ENCODE assay signal across 9 mouse cellular contexts in genomic region chr11:121519131-121519530, GRCm38 (mm10). TPM values are rescaled to one million over a fixed set of nuclear protein-coding genes. Genes with fewer than 3 reads are reported as not detected.
A peak's percentile ranks its signal among the peaks of the same experiment; 100 is the strongest.
DNase-seq lines count a peak whose midpoint lies in the region; ATAC-seq lines count a peak whose summit lies in the region.
"Had no signal": no experiment of that assay in that cellular context is flagged by ENCODE, and none has a peak within 500 bp of the region (broad histone marks: within the 10 kb centered on the region; RNA-seq: fewer than 3 reads in every experiment).

TSS of gene Zfp750 (minus strand) at chr11:121519333.

- DNase-seq in heart, adult 11 months = no peak
- peak; percentile 75 for DNase-seq in R1 (ENCODE audit: low read depth, low spot score)
- peak; percentile 35 for DNase-seq in kidney, adult 11 months
- DNase-seq in spleen, postnatal 10 days (ENCODE audit: low spot score in 2 of 2) = no peak
- DNase-seq in layer of hippocampus, adult 18-20 months (ENCODE audit: low spot score in 2 of 2) = no peak

- no peak within 1 kb of the TSS for H3K4me3 ChIP-seq in heart, embryonic 15.5 days
- no peak within 1 kb of the TSS for H3K4me3 ChIP-seq in lung, embryonic 16.5 days (ENCODE audit: low read length)
- H3K4me3 ChIP-seq: forebrain, embryonic 15.5 days had no signal

- H3K4me1 ChIP-seq in heart, embryonic 15.5 days (replicated peaks) = peaks cover 12% of the 10 kb centered on the region; the same call in 1 of the 2 replicates
- no peaks in the 10 kb centered on the region for H3K4me1 ChIP-seq in lung, embryonic 16.5 days (replicated peaks; ENCODE audit: control insufficient read depth, insufficient read depth, low read length)
- H3K4me1 ChIP-seq: forebrain, embryonic 15.5 days had no signal

- no peak for ATAC-seq in heart, embryonic 15.5 days (replicated peaks; ENCODE audit: insufficient number of reproducible peaks, insufficient read depth, low FRiP score, low read depth)
- ATAC-seq in lung, embryonic 16.5 days (ENCODE audit: low read depth) = peak; percentile 4; the same call in 1 of the 2 replicates
- no peak for ATAC-seq in megakaryocyte, adult 5-6 weeks (ENCODE audit: poor library complexity, severe bottlenecking)
- ATAC-seq: forebrain, embryonic 15.5 days had no signal

- peak within 1 kb of the TSS; percentile 22; the same call in 1 of the 2 replicates for H3K4me2 ChIP-seq in heart, embryonic 15.5 days
- no peak within 1 kb of the TSS for H3K4me2 ChIP-seq in lung, embryonic 16.5 days (ENCODE audit: low read depth, low read length)
- H3K4me2 ChIP-seq: forebrain, embryonic 15.5 days had no signal

- no peak within 1 kb of the TSS for H3K9ac ChIP-seq in heart, embryonic 15.5 days
- no peak within 1 kb of the TSS for H3K9ac ChIP-seq in lung, embryonic 16.5 days (ENCODE audit: low read length)
- H3K9ac ChIP-seq: forebrain, embryonic 15.5 days had no signal

- no peaks in the 10 kb centered on the region for H3K36me3 ChIP-seq in heart, embryonic 15.5 days
- H3K36me3 ChIP-seq in lung, embryonic 16.5 days (ENCODE audit: control insufficient read depth, insufficient read depth, low read length) = no peaks in the 10 kb centered on the region
- H3K36me3 ChIP-seq: forebrain, embryonic 15.5 days had no signal

- H3K9me3 ChIP-seq in heart, embryonic 15.5 days (replicated peaks) = no peaks in the 10 kb centered on the region
- no peaks in the 10 kb centered on the region for H3K9me3 ChIP-seq in lung, embryonic 16.5 days (ENCODE audit: control insufficient read depth, low read length)
- H3K9me3 ChIP-seq: forebrain, embryonic 15.5 days had no signal

- 40% methylated on average over 10 of the region's 10 CpGs for WGBS in heart, embryonic 15.5 days
- 32% methylated on average over 10 of the region's 10 CpGs for WGBS in lung, embryonic 16.5 days

- no peak within 1 kb of the TSS for H3K27ac ChIP-seq in heart, embryonic 15.5 days
- no peak within 1 kb of the TSS for H3K27ac ChIP-seq in lung, embryonic 16.5 days (ENCODE audit: low read length)
- H3K27ac ChIP-seq: forebrain, embryonic 15.5 days had no signal

- no peaks in the 10 kb centered on the region for H3K27me3 ChIP-seq in heart, embryonic 15.5 days
- H3K27me3 ChIP-seq in lung, embryonic 16.5 days (ENCODE audit: control insufficient read depth, insufficient read depth, low read depth, low read length) = no peaks in the 10 kb centered on the region
- H3K27me3 ChIP-seq: forebrain, embryonic 15.5 days had no signal

RNA-seq across cellular contexts. Expression of gene Zfp750, which starts in this region (rescaled TPM):
- polyA plus RNA-seq in heart, embryonic 15.5 days (2015; fragmentation: Nextera tagmentation; extraction: Ambion mirVana) = 0.15 and 0.60 TPM in 2 replicates
- polyA plus RNA-seq in lung, embryonic 16.5 days (2015; fragmentation: Nextera tagmentation; extraction: Ambion mirVana) = 0.93 and 0.94 TPM in 2 replicates
- total RNA-seq in megakaryocyte, adult 5-6 weeks (2015) = 0.75 and 1.6 TPM in 2 replicates
- 0.07 and 0.24 TPM in 2 replicates for total RNA-seq in megakaryocyte, adult 5-6 weeks (2017)
- total RNA-seq in layer of hippocampus, adult 18-20 months (2021) = under 1 TPM; 0.13 to 0.25 TPM

Comparison
In these comparisons a context has a peak if more than half of its experiments do, and no peak if none do; other contexts are left out.
1. Peak in ATAC-seq in lung, embryonic 16.5 days; RNA of the gene not detected or under 1 TPM.
2. DNase-seq: peak in R1 (single experiment) and kidney, adult 11 months (single experiment); none in heart, adult 11 months (single experiment), spleen, postnatal 10 days (0 of 2) and layer of hippocampus, adult 18-20 months (0 of 2).